Mouse (Mus musculus) kidney, embryonic 14.5 days (tissue): Measurements from ENCODE around the gene Uggt1. TPM values are rescaled to one million over a fixed set of nuclear protein-coding genes. Genes with fewer than 3 reads are reported as not detected.
A peak's percentile ranks its signal among the peaks of the same experiment; 100 is the strongest.

ENCODE experiments used
- ATAC-seq: fragments of 200-750 bp; cut with Nextera tagmentation; 2 replicates; pipeline ENCODE4 v1.8.0; 2017; ENCODE audit warnings: moderate number of reproducible peaks, mild to moderate bottlenecking, moderate TSS enrichment, moderate library complexity; ENCODE audit not compliant: low FRiP score, low TSS enrichment
- H3K27ac ChIP-seq: fragments of 300-500 bp; sonication (generic); 2 replicates; pipeline ENCODE4 v1.5.1; 2014; ENCODE audit warnings: low read depth, mild to moderate bottlenecking, low read length, moderate library complexity, mixed read lengths
- H3K27me3 ChIP-seq: fragments of 300-500 bp; sonication (generic); 2 replicates; pipeline ENCODE4 v1.6.1; 2014; ENCODE audit warnings: mild to moderate bottlenecking, low read length; ENCODE audit not compliant: control insufficient read depth, insufficient read depth
- H3K36me3 ChIP-seq: fragments of 300-500 bp; sonication (generic); 2 replicates; pipeline ENCODE4 v1.6.1; 2014; ENCODE audit warnings: low read length, mixed read lengths; ENCODE audit not compliant: control insufficient read depth, insufficient read depth
- H3K4me1 ChIP-seq: fragments of 300-500 bp; sonication (generic); 2 replicates; pipeline ENCODE4 v1.6.1; 2014; ENCODE audit warnings: low read length, mixed read lengths; ENCODE audit not compliant: control insufficient read depth, insufficient read depth
- H3K4me2 ChIP-seq: fragments of 300-500 bp; sonication (generic); replicated peaks from 2 replicates; pipeline ENCODE4 v1.6.1; 2014; ENCODE audit warnings: low read depth, mild to moderate bottlenecking, low read length
- H3K4me3 ChIP-seq: fragments of 300-500 bp; sonication (generic); 2 replicates; pipeline ENCODE4 v1.5.1; 2014; ENCODE audit warnings: mild to moderate bottlenecking, low read length
- H3K9ac ChIP-seq: fragments of 300-500 bp; sonication (generic); 2 replicates; pipeline ENCODE4 v1.6.1; 2014; ENCODE audit warnings: low read depth, mild to moderate bottlenecking, low read length, moderate library complexity
- H3K9me3 ChIP-seq: fragments of 300-500 bp; sonication (generic); 2 replicates; pipeline ENCODE4 v1.6.1; 2016; ENCODE audit warnings: low read length; ENCODE audit not compliant: control insufficient read depth
- WGBS: fragments of 180-500 bp; shearing (Covaris S2); extraction: QIAGEN DNeasy Blood & Tissue Kit; methylation state at CpG from one replicate; pipeline ENCODE4 v1.1.7; 2014; 5-methylcytosine and 5-hydroxymethylcytosine counted together
- polyA plus RNA-seq: library from polyadenylated mRNA; unstranded; fragments of >200 nt; fragmentation: Nextera tagmentation; extraction: Ambion mirVana; gene quantifications from 2 replicates; pipeline ENCODE4 v1.2.1, GENCODE M21; 2014

Uggt1 gene
- 58.0 and 81.1 TPM in 2 replicates for polyA plus RNA-seq

DNA sequence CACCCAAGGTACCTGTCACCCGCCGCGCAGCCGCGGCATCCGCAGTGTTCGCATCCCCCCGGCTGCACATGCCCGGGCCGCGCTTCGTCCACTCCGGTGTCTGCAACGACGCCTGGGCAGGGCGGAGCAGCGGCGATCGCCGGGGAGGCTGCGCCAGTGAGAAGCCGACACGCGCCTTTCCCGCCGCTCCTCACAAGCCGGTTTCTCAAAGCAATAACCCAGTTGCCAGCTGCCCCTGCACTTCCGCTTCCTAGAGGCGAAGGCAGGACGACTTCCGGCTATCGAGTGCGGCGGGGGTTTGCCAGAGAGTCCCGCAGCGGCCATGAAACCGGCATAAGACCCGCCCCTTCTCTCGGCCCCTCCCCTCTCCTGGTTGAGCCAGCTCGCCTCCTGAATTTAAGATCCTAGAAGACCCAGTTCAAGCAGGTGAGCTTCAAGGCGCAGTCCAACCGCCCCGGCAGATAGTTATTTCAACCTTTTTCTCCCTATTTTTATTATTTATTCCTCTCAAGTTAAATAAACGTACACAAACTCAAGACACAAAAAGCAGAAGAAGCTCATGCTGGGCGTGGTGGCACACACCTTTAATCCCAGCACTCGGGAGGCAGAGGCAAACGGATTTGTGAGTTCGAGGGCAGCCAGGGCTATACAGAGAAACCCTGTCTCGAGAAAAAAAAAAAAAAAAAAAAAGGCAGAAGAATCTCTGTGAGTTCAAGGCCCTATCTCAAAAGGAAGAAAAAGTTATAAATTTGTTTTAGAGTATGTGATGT is at the start of gene Uggt1:
TSS of gene Uggt1 (minus strand) at position 663 of the 770 bp plus-strand sequence.
- Histone ChIP-seq H3K27me3 (no peaks in the 10 kb centered on the region), H3K4me3 (peak within 1 kb of the TSS; percentile 70), H3K9ac (peak within 1 kb of the TSS; percentile 81), H3K4me1 (peaks cover 8% of the 10 kb centered on the region), H3K4me2 (peak within 1 kb of the TSS; percentile 70), H3K9me3 (no peaks in the 10 kb centered on the region), H3K27ac (peak within 1 kb of the TSS; percentile 44), H3K36me3 (no peaks in the 10 kb centered on the region)
- ATAC-seq, result peak; percentile 97
- 3% methylated on average over 40 of the region's 49 CpGs for WGBS

DNA sequence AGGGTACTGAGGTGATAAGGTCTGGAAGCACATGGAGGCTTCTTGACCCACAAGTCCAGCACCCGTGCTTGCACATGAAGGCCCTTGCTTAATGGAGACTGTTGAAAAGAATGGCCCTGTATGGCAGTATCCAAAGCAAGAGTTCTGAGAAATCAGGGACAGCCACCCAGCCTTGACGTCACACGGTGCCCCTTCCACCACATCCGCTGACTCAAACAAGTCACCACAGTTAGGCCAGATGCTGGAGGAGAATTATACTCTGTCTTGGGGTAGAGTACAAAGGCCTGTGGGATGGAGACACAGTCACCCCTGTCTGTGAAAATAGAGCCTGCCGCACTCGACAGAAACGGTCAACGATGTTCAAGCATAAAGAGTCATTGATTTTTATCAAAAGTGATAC is 49.0 kb upstream of the Uggt1 start:
- no peak overlapping the region for H3K9ac ChIP-seq
- WGBS, result 92% methylated on average over 8 of the region's 8 CpGs
- H3K36me3 ChIP-seq, result no peaks in the 10 kb centered on the region
- no peak overlapping the region for H3K4me3 ChIP-seq
- H3K9me3 ChIP-seq, result no peaks in the 10 kb centered on the region
- no peaks in the 10 kb centered on the region for H3K4me1 ChIP-seq
- H3K4me2 ChIP-seq, result no peak overlapping the region
- no peak overlapping the region for H3K27ac ChIP-seq
- ATAC-seq, result no peak
- H3K27me3 ChIP-seq, result peaks cover 6% of the 10 kb centered on the region

DNA sequence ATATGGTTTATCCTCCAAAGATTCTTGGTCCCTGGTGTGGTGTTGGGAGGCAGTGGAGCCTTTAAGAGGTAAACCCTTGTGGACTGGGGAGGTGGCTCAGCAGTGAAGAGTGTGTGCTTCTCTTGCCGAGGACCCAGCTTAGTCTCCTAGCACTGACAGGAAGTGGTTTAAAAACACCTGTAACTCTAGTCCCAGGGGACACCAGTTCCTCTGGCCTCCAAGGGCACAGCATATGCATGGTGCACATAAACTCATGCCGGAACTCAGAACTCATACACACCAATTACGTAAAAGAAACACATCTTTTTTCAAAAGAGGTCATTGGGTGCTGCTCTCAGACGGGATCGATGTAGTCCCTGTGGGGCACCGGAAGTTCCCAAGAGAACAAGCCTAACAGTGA is 37.3 kb upstream of the Uggt1 start:
- no peak overlapping the region for H3K9ac ChIP-seq
- H3K4me2 ChIP-seq, result no peak overlapping the region
- ATAC-seq, result no peak
- H3K36me3 ChIP-seq, result no peaks in the 10 kb centered on the region
- H3K27me3 ChIP-seq, result no peaks in the 10 kb centered on the region
- H3K4me1 ChIP-seq, result no peaks in the 10 kb centered on the region
- no peak overlapping the region for H3K27ac ChIP-seq
- no peak overlapping the region for H3K4me3 ChIP-seq
- WGBS, result 85% methylated on average over 6 of the region's 6 CpGs
- no peaks in the 10 kb centered on the region for H3K9me3 ChIP-seq

DNA sequence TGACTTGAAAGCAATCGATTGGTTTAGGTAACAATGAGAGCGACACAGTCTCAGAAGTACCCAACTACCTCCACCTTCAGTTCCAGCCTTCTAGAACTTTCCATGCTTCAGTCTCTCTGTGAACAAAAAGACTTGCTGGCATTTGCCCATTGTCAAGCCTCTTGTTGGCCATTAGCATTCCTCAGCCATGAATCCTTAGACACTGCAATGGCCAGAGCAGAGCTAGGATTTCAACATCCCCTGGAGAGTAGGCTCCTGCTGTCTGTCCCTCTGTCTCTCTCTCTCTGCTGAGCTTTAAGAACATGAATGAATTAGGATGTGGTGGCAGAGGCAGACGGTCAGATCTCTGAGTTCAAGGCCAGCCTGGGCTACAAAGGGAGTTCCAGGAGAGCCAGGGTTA is 36.4 kb upstream of the Uggt1 start:
- H3K9ac ChIP-seq, result no peak overlapping the region
- no peaks in the 10 kb centered on the region for H3K27me3 ChIP-seq
- no peak for ATAC-seq
- no peaks in the 10 kb centered on the region for H3K9me3 ChIP-seq
- no peak overlapping the region for H3K27ac ChIP-seq
- H3K4me2 ChIP-seq, result no peak overlapping the region
- H3K36me3 ChIP-seq, result no peaks in the 10 kb centered on the region
- WGBS, result 90% methylated on average over 3 of the region's 3 CpGs
- H3K4me3 ChIP-seq, result no peak overlapping the region
- no peaks in the 10 kb centered on the region for H3K4me1 ChIP-seq

DNA sequence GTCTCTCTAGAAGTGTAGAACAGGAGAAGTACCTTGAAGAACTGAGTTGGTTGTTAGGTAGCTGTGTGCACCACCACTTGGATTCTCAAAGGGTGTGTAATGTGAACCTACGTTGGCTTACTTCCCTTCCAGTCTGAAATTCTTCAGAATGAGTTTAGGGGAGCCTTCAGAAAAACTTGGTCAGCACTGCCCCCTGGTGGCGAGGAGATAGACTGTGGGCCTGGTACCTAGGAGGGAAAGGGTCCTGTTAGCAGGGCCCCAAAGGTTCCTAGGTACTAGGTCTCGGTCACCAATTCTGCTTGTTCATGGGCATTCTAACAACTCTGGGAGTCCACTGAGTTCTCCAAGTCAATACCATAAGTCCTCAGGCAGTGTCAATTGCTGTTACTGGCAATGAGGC is 34.7 kb upstream of the Uggt1 start:
- 0 out of 2 replicates have a peak, but pooled peaks have one; percentile 14 for ATAC-seq
- no peaks in the 10 kb centered on the region for H3K9me3 ChIP-seq
- no peak overlapping the region for H3K4me2 ChIP-seq
- H3K4me1 ChIP-seq, result peaks cover 11% of the 10 kb centered on the region; the same call in 1 of the 2 replicates
- H3K9ac ChIP-seq, result no peak overlapping the region
- H3K27ac ChIP-seq, result no peak overlapping the region
- H3K27me3 ChIP-seq, result no peaks in the 10 kb centered on the region
- H3K4me3 ChIP-seq, result no peak overlapping the region
- 17% methylated on average over 3 of the region's 3 CpGs for WGBS
- H3K36me3 ChIP-seq, result no peaks in the 10 kb centered on the region

DNA sequence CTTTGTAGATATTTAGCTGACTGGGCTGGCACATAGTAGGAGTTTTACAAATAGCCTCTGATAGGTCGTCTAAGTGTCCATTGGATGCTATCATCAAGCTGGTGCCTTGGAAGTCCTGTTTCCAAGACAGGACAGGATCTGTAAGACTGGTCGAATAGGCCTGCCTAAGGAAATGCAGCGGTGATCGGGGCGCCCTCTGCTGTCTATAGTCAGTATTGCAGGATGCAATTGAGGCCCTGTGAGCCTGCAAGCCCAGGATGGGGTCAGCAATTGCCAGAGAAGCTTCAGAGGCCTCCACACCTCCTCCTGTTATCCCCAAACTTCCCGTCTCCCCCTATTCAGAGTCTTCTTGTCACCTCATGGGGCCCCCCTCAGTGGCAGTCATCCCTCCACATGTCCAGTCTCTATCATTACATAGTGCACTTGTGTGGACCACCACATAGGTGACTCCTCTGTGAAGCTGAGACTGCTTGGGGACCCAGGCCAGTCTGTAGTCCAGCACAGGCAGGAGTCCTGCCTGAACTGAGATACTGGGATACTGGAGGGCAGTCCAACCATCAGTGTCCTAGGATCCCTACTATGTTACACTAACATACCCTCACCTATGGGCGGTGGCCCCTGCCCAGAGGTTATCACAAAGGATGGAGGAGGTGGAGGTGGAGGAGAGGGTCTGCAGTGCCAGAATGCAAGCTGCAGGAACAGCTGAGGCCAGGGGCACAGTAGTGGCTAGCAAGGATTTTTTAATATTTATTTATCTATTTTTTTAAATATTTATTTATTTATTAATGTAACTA is 32.9 kb upstream of the Uggt1 start:
- WGBS, result 18% methylated on average over 7 of the region's 7 CpGs
- H3K4me1 ChIP-seq, result peaks cover 23% of the 10 kb centered on the region
- H3K9me3 ChIP-seq, result no peaks in the 10 kb centered on the region
- no peaks in the 10 kb centered on the region for H3K27me3 ChIP-seq
- H3K27ac ChIP-seq, result no peak overlapping the region
- no peak overlapping the region for H3K4me3 ChIP-seq
- no peak overlapping the region for H3K4me2 ChIP-seq
- H3K36me3 ChIP-seq, result no peaks in the 10 kb centered on the region
- no peak for ATAC-seq
- H3K9ac ChIP-seq, result no peak overlapping the region

DNA sequence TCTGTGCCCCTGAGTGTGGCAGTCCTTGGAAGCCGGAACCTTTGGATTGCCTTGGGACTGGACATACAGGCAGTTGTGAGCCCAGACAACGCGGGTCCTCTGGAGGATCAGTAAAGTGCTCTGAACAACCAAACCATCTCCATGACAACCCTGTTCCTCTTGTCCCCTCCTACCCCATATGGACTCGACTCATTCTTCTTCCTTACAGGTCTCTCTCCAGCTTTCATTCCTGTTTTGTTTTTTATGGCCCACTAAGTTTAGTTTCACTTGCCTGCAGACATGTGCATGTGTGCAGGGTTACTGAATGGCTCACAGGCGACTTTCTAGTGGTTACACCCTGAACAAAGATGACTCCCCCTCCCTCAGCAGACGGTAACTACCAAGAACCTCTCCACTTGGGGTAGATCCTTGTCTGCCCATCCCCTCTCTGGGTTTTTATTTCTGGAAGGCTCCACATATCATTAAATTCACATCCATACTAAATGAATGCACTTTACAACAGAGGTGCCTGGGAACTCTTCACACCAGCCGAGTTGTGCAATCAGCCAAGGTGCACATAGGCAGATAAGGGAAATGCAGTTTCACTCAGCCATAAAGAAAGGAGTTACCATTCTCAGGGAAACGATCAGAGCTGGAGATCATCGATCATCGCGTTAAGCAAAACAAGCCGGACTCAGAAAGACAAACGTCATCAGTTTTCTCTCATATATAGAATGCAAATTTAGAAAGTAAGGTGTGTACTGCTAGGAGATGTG is 31.3 kb upstream of the Uggt1 start:
- H3K4me1 ChIP-seq, result peaks cover 39% of the 10 kb centered on the region

DNA sequence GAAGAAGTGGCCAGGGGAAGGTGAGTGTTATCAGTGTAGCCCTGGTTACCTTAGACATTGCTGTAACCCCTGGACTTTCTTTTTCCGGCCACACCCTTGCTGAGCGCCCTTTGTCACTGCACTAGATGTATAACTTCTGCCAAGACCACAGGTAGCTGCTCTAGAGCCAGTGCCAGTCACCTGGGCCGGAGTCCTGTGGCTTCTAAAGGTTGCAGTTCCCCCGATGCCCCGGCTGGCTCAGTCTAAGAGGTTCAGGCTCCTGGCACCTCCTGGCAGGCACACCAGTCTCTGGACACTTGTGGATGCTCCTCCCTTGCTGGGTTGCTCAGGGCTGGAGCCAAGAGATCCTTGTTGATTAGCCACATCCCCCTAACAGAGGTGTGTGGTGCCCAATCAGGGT is 29.9 kb upstream of the Uggt1 start, which contains the start of gene Neurl3:
TSS of gene Neurl3 (minus strand) at position 225 of the 400 bp plus-strand sequence.
- Histone ChIP-seq H3K36me3 (no peaks in the 10 kb centered on the region), H3K9me3 (no peaks in the 10 kb centered on the region), H3K9ac (peak within 1 kb of the TSS; percentile 40), H3K4me3 (peak within 1 kb of the TSS; percentile 24), H3K27me3 (no peaks in the 10 kb centered on the region), H3K27ac (peak within 1 kb of the TSS; percentile 91), H3K4me2 (peak within 1 kb of the TSS; percentile 40), H3K4me1 (peaks cover 50% of the 10 kb centered on the region)
- 90% methylated on average over 5 of the region's 5 CpGs for WGBS
- no peak for ATAC-seq

More for the DNA sequence above, 31.3 kb upstream of the Uggt1 start:
- no peak for ATAC-seq
- Histone ChIP-seq H3K9ac (no peak overlapping the region), H3K4me3 (no peak overlapping the region), H3K27me3 (no peaks in the 10 kb centered on the region), H3K9me3 (no peaks in the 10 kb centered on the region), H3K36me3 (no peaks in the 10 kb centered on the region), H3K4me2 (no peak overlapping the region), H3K27ac (no peak overlapping the region)
- 62% methylated on average over 13 of the region's 13 CpGs for WGBS
